Mouse (Mus musculus) midbrain, embryonic 14.5 days (tissue): ENCODE results near the gene Ccdc74a. TPM values are rescaled to one million over a fixed set of nuclear protein-coding genes. Genes with fewer than 3 reads are reported as not detected.
A peak's percentile ranks its signal among the peaks of the same experiment; 100 is the strongest.
"Not testable (repeated sequence)": the region's sequence is repeated elsewhere in the genome, so short reads cannot be mapped to it uniquely, and the experiment has no call there.

Experiments
- ATAC-seq: fragments of 200-750 bp; cut with Nextera tagmentation; 2 replicates; pipeline ENCODE4 v1.8.0; 2017; ENCODE audit warnings: moderate number of reproducible peaks, moderate library complexity; ENCODE audit not compliant: low FRiP score, low TSS enrichment
- DNase-seq: peaks from one replicate; pipeline ENCODE4 v3.0.0-alpha.2; 2015
- H3K27ac ChIP-seq: fragments of 300-500 bp; sonication (generic); replicated peaks from 2 replicates; pipeline ENCODE4 v1.5.1; 2014; ENCODE audit warnings: mild to moderate bottlenecking, low read depth, low read length, moderate library complexity
- H3K27me3 ChIP-seq: fragments of 300-500 bp; sonication (generic); 2 replicates; pipeline ENCODE4 v1.6.1; 2014; ENCODE audit warnings: low read length, control low read depth, mixed read lengths; ENCODE audit not compliant: control insufficient read depth, insufficient read depth
- H3K36me3 ChIP-seq: fragments of 300-500 bp; sonication (generic); 2 replicates; pipeline ENCODE4 v1.6.1; 2014; ENCODE audit warnings: low read length, control low read depth; ENCODE audit not compliant: control insufficient read depth, insufficient read depth
- H3K4me1 ChIP-seq: fragments of 300-500 bp; sonication (generic); 2 replicates; pipeline ENCODE4 v1.6.1; 2014; ENCODE audit warnings: mild to moderate bottlenecking, antibody characterized with exemption, low read length, control low read depth; ENCODE audit not compliant: control insufficient read depth, insufficient read depth
- H3K4me2 ChIP-seq: fragments of 300-500 bp; sonication (generic); 2 replicates; pipeline ENCODE4 v1.6.1; 2014; ENCODE audit warnings: mild to moderate bottlenecking, low read length, moderate library complexity
- H3K4me3 ChIP-seq: fragments of 300-500 bp; sonication (generic); replicated peaks from 2 replicates; pipeline ENCODE4 v1.5.1; 2014; ENCODE audit warnings: low read depth, low read length
- H3K9ac ChIP-seq: fragments of 300-500 bp; sonication (generic); replicated peaks from 2 replicates; pipeline ENCODE4 v1.6.1; 2014; ENCODE audit warnings: mild to moderate bottlenecking, low read length, moderate library complexity
- H3K9me3 ChIP-seq: fragments of 300-500 bp; sonication (generic); 2 replicates; pipeline ENCODE4 v1.6.1; 2016; ENCODE audit warnings: low read length, control low read depth, mixed read lengths; ENCODE audit not compliant: control insufficient read depth
- WGBS: fragments of 180-500 bp; shearing (Covaris S2); extraction: QIAGEN DNeasy Blood & Tissue Kit; methylation state at CpG from one replicate; pipeline ENCODE4 v1.1.7; 2014; 5-methylcytosine and 5-hydroxymethylcytosine counted together
- polyA plus RNA-seq: library from polyadenylated mRNA; unstranded; fragments of >200 nt; fragmentation: Nextera tagmentation; extraction: Ambion mirVana; gene quantifications from 2 replicates; pipeline ENCODE4 v1.2.1, GENCODE M21; 2014

Ccdc74a gene
- 9.4 and 9.6 TPM in 2 replicates for polyA plus RNA-seq

DNA sequence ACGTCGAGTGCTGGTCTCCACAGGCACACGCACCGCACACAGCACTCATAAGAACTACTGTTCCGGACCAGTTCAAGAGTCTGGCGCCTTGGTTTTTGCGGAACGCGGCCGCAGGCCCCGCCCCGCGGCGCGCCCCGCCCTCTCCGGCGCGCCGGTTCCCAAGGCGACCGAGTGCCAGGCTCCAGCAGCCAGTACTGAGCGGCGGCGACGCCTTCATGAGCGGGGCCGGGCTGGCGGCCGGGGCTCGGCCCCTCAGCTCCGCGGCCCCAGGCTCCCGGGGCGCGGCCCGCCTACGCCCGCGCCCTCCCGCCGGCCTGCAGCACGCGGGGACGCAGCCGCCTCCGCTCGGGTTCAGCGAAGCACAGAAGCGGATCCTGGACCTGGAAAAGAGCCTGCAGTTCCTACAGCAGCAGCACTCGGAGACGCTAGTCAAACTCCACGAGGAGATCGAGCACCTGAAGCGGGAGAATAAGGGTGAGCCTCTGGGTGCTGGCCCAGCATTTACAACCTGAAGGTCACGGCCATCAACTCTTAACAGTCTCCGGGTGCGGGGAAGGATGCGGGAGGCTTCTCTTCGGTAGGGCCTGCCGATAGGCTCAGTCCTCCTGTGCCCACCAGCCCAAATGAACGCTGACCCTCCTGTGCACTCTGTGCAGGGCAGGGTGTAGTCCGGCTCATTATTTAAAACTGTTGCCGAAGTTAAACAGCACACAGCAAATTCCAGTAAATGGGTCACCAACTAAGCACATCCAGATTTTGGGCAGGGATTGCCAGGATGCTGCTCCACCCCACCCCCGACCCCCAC is at the start of gene Ccdc74a:
TSS of gene Ccdc74a (plus strand) at position 161 of the 805 bp plus-strand sequence.
- ATAC-seq (peak; percentile 87), DNase-seq (peak; percentile 91)
- 2% methylated on average over 65 of the region's 65 CpGs for WGBS
- Histone ChIP-seq H3K9me3 (no peaks in the 10 kb centered on the region), H3K27me3 (no peaks in the 10 kb centered on the region), H3K4me1 (peaks cover 10% of the 10 kb centered on the region; the same call in 1 of the 2 replicates), H3K4me3 (peak within 1 kb of the TSS; percentile 57), H3K36me3 (peaks cover 45% of the 10 kb centered on the region), H3K9ac (peak within 1 kb of the TSS; percentile 65), H3K27ac (peak within 1 kb of the TSS; percentile 49), H3K4me2 (peak within 1 kb of the TSS; percentile 89)

DNA sequence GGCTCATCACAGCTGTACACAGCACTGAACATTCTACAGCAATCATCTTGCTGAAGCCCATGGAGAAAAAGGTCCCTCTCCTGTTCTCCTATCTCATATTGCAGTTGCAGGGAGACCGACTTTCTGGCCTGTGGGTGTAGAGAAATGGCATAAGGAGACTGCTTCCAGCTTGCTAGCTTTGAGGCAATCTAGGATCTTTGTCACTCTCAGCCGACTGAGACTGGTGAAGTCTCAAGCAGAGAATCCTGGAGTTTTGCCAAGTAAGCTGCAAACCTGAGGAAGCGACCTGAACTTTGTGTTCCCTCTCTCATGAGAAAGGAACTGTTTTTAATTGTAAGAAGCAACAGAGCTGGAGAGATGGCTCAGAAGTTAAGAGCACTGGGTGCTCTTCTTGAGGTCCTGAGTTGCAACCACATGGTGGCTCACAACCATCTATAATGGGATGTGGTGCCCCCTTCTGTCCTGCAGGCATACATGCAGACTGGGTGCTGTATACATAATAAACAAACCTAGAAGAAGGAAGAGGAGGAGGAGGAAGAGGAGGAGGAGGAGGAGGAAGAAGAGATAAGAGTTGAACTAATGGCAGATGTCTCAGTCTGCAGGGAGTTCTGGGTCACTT is 45.2 kb upstream of the Ccdc74a start:
- no peak overlapping the region for H3K9ac ChIP-seq
- H3K4me3 ChIP-seq = no peak overlapping the region
- H3K27ac ChIP-seq = no peak overlapping the region
- no peak overlapping the region for H3K4me2 ChIP-seq
- no peaks in the 10 kb centered on the region for H3K4me1 ChIP-seq
- ATAC-seq = no peak
- H3K36me3 ChIP-seq = no peaks in the 10 kb centered on the region
- DNase-seq = no peak
- H3K9me3 ChIP-seq = no peaks in the 10 kb centered on the region
- H3K27me3 ChIP-seq = no peaks in the 10 kb centered on the region
- 72% methylated on average over 3 of the region's 3 CpGs for WGBS

DNA sequence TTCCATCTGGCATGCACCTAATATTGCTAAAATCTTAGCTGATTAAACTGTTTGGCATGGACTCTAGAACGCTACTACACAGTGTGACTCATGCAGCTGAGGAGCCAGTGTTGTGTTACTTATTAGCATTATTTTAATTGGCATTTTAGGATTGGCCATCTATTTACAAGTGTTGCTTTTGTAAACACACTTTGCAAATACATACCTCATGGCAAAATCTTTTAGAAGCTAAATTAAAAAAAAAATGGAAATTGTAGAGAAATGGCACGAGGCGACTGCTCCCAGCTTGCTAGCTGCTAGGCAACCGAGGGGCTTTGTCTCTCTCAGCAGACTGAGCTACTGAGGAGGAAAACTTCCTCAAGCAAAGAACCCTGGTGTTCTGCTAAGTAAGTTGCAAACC is 41.3 kb upstream of the Ccdc74a start:
- H3K9ac ChIP-seq = no peak overlapping the region
- no peaks in the 10 kb centered on the region for H3K36me3 ChIP-seq
- no peak overlapping the region for H3K4me3 ChIP-seq
- no peak overlapping the region for H3K4me2 ChIP-seq
- no peaks in the 10 kb centered on the region for H3K27me3 ChIP-seq
- no peak overlapping the region for H3K27ac ChIP-seq
- H3K9me3 ChIP-seq = no peaks in the 10 kb centered on the region
- ATAC-seq (no peak), DNase-seq (peak; percentile 13)
- WGBS = 49% methylated on average over 4 of the region's 4 CpGs
- H3K4me1 ChIP-seq = no peaks in the 10 kb centered on the region

DNA sequence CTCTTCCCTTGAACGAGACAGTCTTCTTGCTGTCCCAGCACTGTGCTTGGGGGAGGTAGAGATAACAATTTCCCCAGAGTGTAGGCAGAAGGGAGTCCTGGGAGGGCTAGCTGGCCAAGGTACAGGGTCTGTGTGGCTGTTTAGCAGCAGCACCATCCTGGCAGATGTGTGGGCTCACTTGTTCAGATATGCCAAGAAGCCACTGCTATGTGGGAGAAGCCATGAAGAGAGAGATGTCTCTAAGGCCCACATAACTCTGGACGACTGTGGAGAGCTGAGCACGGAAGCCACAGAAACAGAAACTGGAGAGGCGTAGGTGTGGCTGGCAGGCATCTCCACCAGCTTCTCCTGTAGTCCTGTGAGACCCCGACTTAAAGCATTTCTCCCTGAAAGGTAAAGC is 40.6 kb upstream of the Ccdc74a start:
- no peaks in the 10 kb centered on the region for H3K4me1 ChIP-seq
- H3K4me3 ChIP-seq = no peak overlapping the region
- no peak overlapping the region for H3K9ac ChIP-seq
- DNase-seq (no peak), ATAC-seq (no peak)
- WGBS = 82% methylated on average over 5 of the region's 5 CpGs
- no peaks in the 10 kb centered on the region for H3K9me3 ChIP-seq
- H3K4me2 ChIP-seq = no peak overlapping the region
- H3K36me3 ChIP-seq = no peaks in the 10 kb centered on the region
- no peak overlapping the region for H3K27ac ChIP-seq
- no peaks in the 10 kb centered on the region for H3K27me3 ChIP-seq

DNA sequence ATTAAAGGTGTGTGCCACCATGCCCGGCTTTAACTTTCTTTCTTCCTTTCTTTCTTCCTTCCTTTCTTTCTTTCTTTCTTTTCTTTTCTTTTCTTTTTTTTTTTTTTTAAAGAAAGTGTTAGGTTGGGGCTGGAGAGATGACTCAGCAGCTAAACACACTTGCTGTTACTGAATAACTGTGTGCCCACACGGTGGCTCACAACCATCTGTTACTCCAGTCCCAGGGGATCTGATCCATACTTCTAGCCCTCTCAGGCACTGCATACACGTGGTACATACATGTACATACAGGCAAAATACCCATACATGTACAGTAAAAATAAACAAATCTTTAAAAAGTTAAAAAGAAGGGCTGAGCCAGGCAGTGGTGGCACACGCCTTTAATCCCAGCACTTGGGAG is 34.9 kb upstream of the Ccdc74a start:
- 72% methylated on average over 4 of the region's 4 CpGs for WGBS
- no peak overlapping the region for H3K27ac ChIP-seq
- no peak overlapping the region for H3K9ac ChIP-seq
- H3K4me3 ChIP-seq = no peak overlapping the region
- no peak for DNase-seq
- no peaks in the 10 kb centered on the region for H3K36me3 ChIP-seq
- no peak overlapping the region for H3K4me2 ChIP-seq
- ATAC-seq = no peak
- no peaks in the 10 kb centered on the region for H3K4me1 ChIP-seq
- no peaks in the 10 kb centered on the region for H3K9me3 ChIP-seq
- no peaks in the 10 kb centered on the region for H3K27me3 ChIP-seq

DNA sequence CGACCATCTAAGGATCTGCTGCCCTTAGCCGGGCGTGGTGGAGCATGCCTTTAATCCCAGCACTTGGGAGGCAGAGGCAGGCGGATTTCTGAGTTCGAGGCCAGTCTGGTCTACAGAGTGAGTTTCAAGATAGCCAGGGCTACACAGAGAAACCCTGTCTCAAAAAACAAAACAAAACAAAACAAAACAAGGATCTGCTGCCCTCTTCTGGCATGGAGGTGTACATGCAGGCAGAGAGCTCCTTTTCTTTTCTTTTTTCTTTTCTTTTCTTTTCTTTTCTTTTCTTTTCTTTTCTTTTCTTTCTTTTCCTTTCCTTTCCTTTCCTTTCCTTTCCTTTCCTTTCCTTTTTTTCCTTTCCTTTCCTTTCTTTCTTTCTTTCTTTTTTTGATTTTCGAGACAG is 31.5 kb upstream of the Ccdc74a start:
- WGBS = 90% methylated on average over 6 of the region's 6 CpGs

DNA sequence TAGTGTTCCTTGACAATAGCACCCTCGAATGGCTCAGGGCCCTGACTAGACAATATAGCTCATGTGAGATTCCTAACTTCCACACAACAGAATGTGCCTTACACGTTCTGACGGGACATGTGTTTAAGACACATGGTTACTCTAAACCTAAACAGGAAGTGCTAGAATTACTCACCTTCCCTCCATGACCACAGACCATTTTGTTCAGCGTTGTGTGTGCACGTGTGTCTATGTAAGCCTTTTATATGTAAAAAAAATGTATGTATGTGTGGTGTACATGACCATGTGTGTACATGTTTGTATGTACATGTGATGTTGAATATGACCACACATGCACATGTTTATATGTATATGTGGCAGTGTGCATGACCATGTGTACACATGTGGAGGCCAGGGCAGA is 30.1 kb upstream of the Ccdc74a start:
- H3K9ac ChIP-seq = no peak overlapping the region
- H3K4me3 ChIP-seq = no peak overlapping the region
- WGBS = 86% methylated on average over 5 of the region's 5 CpGs
- H3K36me3 ChIP-seq = 0 out of 2 replicates have a peak, but pooled peaks cover under 1% of the 10 kb centered on the region
- ATAC-seq (no peak), DNase-seq (no peak)
- H3K27me3 ChIP-seq = no peaks in the 10 kb centered on the region
- no peaks in the 10 kb centered on the region for H3K9me3 ChIP-seq
- H3K4me1 ChIP-seq = peaks cover 9% of the 10 kb centered on the region
- H3K4me2 ChIP-seq = no peak overlapping the region
- no peak overlapping the region for H3K27ac ChIP-seq

More for the DNA sequence above, 31.5 kb upstream of the Ccdc74a start:
- ATAC-seq, H3K27me3 ChIP-seq, H3K4me3 ChIP-seq, H3K4me2 ChIP-seq, H3K9ac ChIP-seq, H3K36me3 ChIP-seq, H3K27ac ChIP-seq, H3K9me3 ChIP-seq, H3K4me1 ChIP-seq, DNase-seq: not testable (repeated sequence)

DNA sequence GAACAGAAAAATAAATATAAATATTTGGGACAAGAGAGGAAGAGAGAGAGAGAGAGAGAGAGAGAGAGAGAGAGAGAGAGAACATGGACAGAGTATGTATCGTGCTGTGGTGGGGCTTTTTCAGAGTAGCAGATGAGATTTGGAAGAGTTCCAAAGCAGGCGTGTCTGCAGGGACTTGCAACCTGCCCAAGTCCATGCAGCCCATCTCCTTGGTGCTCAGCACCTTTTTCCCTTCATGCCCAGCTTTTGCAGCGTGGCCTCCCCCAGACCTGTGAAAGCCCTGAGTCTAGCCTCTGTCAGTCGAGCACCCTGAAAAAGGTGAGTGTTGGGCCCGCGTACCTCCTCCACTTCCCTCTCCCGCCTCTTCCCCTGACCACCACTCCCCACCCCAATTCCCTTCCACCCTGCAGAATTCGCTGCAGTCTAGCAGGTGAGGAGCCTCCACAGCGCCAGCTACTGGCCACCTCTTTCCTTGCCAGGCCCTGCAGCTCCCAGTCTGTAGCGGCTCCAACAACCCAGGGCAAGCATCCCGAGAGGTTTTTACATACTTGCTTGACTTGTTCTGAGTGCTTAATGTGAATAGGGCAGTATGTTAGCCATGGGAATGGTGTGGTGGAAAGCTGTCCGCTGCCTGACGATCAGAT is 28.2 kb upstream of the Ccdc74a start:
- no peak overlapping the region for H3K4me2 ChIP-seq
- peaks cover 16% of the 10 kb centered on the region for H3K36me3 ChIP-seq
- H3K27me3 ChIP-seq = no peaks in the 10 kb centered on the region
- no peak overlapping the region for H3K4me3 ChIP-seq
- H3K9me3 ChIP-seq = no peaks in the 10 kb centered on the region
- peak; percentile 51 for DNase-seq
- WGBS = 20% methylated on average over 13 of the region's 13 CpGs
- H3K9ac ChIP-seq = no peak overlapping the region
- peaks cover 9% of the 10 kb centered on the region for H3K4me1 ChIP-seq
- H3K27ac ChIP-seq = no peak overlapping the region
- ATAC-seq = no peak
